Mouse (Mus musculus) layer of hippocampus, postnatal 25 days (tissue): ENCODE data around the gene Nfkb1. TPM values are rescaled to one million over a fixed set of nuclear protein-coding genes. Genes with fewer than 3 reads are reported as not detected.

Experiments
- DNase-seq, 2 experiments: peaks; one replicate each; pipeline ENCODE4 v3.0.0; 2022; ENCODE audit warnings: mixed read lengths in 2 of 2, low spot score in 1 of 2; ENCODE audit errors: extremely low spot score in 1 of 2
- total RNA-seq, 2 experiments: library from RNA; stranded (reverse); gene quantifications; 2 replicates each; pipeline ENCODE4 v1.2.3; 2021

Gene Nfkb1
- total RNA-seq, 2 experiments from 2014 or later: 20.5 to 25.2 TPM

DNA sequence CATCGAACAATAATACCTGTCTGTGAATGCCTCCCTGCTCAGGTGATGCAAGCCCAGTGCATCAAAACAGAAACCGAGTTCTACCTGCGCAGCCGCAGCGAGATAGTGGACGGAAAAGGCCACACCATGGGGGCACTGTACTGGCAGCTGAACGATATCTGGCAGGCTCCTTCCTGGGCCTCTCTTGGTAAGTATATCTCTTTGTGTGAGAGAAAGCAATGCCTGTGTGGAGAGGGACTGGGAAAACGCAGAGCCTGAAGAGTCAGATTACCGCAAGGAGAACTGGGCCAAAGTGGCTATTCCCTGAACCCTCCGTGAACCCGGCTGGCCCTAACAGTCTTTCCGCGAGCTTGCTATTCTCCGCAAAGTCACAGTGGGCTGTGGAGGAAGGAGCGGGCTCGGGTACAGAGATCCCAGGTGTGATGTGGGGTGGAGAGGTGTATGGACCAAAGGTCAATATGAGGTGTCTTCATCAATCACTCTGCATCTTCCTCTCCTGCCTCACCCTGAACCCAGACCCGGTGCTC lies 128.1 kb downstream of the Nfkb1 start:
- no peak for DNase-seq

DNA sequence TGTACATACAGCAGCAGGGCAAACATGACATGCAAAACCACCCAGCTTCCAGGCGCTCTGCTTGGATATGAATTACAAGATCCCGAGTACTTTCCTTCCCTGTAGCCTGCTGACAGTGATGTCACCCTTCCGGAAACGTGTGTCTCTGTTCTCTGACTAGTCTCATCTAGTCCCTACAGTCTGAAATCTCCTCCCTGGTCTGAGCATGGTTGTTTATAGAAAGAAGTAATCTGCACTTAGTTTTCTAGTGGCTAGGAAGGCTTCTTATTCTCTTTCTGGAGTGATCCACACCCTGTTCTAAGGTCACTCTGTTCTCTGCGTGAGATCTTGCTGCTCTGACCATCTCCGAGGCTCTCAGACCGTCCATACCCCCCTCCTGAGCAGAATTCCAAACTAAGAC lies 129.3 kb downstream of the Nfkb1 start:
- no peak for DNase-seq

DNA sequence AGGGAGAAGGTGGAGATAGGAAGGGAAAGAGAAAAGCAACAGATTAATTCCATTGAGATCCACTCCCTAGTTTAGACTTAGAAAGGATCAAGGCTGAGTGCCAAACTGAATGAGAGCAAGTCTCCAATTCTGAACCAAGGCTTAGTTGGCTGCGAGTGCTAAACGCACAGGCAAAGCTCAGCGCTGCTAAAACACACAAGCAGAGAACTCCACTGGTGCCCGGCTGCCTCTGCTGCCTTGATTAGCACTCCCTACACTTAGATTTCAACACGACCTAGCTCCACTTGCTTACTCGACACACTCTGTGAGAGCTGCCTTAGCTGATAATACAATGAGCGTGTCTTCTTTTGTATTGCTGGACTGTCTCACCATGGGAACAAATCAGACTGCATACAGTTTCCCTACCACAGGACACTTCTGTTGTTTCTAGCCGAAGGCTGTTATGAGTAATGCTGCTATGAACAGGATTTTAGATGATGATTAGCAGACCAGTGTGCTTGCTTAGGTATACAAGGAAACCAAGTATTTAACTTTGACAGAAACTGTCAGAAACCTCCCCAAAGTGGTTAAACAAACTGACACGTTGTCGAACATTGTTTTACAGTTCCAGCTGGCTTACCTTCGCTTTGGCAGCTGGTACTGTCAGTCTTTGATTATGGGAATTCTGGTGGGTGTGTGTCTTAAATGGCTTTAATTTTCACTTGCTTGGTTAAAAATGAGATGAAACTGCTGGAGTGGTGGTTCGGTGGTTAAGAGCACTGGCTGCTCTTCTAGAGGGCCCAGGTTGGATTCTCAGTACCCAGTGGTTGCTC lies 134.3 kb downstream of the Nfkb1 start:
- DNase-seq: peak in 1 of 2 experiments; percentile 5

DNA sequence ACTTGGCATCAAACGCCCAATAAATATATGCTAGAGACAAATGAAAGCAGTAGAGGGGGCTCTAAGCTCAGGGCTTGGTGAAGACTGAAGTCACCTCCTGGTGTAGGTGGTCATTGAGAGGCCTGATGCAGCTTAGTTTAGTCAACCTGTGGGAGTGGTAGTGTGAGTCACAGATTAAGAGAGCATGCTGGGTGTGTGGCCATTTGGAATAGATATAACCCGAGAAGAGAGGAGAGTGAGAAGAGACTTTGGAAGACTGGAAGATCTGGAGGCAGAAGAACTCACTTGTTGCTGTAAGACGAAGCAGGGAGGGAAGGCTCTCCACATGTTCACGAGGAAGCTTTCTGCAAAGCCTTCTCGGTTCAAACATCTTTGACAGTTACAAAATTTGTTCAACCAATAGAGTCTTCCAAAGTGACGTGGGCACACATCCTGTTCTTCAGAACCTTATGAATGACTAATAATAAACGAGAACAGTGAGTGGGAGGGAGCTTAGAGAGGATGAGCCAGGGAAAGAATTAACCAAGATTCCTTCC lies 135.2 kb downstream of the Nfkb1 start:
- no peak for DNase-seq

DNA sequence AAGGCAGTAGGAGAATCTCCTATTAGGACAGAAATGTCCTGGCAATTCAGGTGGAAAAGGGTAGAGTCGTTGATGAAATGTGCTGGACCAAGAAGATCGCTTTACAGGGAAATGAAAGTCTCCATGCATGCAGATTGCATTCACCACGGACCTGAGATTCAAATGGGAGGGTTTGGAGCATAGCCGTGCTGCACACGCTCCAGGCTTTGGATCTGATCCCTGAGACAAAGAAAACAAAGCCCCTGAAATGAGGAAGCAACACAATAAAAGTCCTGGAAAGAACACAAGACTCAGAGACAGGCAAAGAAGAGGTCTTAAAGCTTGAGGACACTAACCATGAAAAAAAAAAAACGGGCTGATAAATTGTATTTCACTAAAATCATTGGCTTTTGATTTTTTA lies 136.2 kb downstream of the Nfkb1 start:
- no peak for DNase-seq

DNA sequence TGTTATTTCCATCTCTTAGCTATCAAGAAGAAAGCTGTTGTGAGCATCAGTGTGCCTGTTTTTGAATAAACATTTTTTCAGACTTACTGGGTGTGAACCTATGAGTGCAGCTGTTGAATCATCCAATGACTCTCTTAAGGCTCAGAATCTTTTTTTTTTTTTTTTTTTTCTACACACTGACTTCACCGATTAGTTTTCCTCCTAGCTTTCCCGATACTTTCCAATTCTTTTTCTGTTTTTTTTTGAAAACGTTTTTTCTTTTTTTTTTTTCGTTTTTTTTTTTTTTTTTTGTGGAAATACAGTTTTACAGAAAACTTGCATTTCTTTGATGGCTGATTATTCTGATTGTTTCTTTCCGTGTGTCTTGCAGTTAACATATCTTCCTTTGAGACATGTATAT lies 138.5 kb downstream of the Nfkb1 start:
- DNase-seq: no peak

DNA sequence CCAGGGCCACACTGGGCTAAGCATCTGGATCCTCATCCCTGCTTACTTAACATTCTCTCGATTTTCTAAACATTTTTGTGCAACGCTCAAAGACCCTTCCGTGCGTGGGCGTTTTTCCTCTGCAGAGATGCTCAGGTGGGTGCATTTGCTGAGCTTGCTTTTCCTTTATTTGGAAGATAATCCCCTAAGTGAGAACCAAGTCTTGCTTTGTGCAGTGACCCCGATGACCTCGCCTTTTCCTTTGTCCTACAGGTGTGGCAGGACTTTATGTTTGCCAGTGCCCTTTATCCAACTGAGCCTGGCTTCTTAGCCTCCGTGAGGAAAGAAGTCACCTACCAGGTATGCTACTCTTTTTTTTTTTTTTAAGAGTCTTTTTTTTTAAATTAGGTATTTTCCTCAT lies 144.0 kb downstream of the Nfkb1 start:
- no peak for DNase-seq

DNA sequence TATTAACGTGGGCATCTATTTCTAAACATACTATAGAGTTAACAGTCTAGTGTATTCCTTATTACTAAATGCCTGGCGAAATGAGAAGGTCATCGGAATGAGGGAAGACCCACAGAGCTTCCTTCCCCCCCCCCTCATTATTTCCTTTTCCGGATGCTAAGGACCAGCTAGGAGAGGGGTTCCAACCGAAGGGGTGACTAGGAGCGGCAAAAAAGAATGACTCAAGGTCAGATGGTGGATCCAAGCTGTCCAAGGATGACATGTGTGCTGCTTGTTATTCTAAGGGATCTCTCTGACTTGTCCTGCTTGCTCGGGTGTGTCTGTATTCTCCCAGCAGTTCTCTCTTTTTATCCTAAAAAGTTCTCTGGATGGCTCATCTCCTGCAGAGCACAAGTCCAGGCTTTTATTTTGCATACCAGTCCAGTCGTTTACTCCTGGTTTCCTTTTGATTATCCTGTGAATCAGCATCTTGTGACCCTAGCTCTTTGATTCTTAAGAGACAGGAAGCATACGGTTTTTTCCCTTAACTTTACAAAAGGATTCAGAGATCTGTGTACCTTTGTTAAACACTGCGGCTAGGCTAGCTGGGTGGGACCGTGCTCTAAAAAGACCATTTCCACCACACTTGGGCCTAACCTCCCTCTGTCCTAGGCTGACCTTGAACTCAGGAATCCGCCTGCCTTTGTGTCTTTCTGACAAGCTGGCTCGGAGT lies 145.0 kb downstream of the Nfkb1 start:
- DNase-seq: no peak

Other genes with a start within 250 kb of the Nfkb1 start
- 1 to 10 TPM; 6.0 to 7.4 TPM for gene Manba, start 205.9 kb downstream of the Nfkb1 start, total RNA-seq
- gene Slc39a8, start 133.7 kb upstream of the Nfkb1 start, total RNA-seq: 1 to 10 TPM; 2.9 to 3.5 TPM